Mouse (Mus musculus): ENCODE results near the gene Gm9732.
"Not testable (repeated sequence)": the region's sequence is repeated elsewhere in the genome, so short reads cannot be mapped to it uniquely, and the experiment has no call there.

Gm9732 gene

DNA sequence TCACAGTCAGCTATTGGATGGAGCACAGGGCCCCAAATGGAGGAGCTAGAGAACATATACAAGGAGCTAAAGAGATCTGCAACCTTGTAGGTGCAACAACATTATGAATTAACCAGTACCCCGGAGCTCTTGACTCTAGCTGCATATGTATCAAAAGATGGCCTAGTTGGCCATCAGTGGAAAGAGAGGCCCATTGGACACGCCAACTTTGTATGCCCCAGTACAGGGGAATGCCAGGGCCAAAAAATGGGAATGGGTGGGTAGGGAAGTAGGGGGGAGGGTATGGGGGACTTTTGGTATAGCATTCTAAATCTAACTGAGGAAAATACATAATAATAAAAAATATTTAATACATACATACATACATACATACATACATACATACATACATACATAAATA, 78.1 kb downstream of the Gm9732 start:
- in situ Hi-C loops (cut with MboI; ENCODE audit: unreplicated experiment in 2 of 2) = not testable (repeated sequence)
